Mouse (Mus musculus): Measurements from ENCODE around the gene Trove2. TPM values are rescaled to one million over a fixed set of nuclear protein-coding genes. Genes with fewer than 3 reads are reported as not detected.

Trove2 gene
- 16.2 and 17.5 TPM in 2 replicates for polyA plus RNA-seq (2015; fragmentation: Nextera tagmentation; extraction: Ambion mirVana)

GRCm38 (mm10) chr1:143776446-143777411, at the start of gene Trove2, which contains the start of gene Uchl5:
TSS of gene Trove2 (minus strand) at chr1:143777068.
TSS of gene Uchl5 (plus strand) at chr1:143777272.
- ATAC-seq (ENCODE audit: insufficient read depth, low FRiP score), result peak; percentile 96
- WGBS, result under 1% methylated on average over 84 of the region's 84 CpGs

GRCm38 (mm10) chr1:143822677-143823076, 45.8 kb upstream of the Trove2 start:
- Histone ChIP-seq H3K9me3 (replicated peaks; ENCODE audit: control insufficient read depth, low read length) (no peaks in the 10 kb centered on the region), H3K27me3 (ENCODE audit: control insufficient read depth, insufficient read depth, low read length) (no peaks in the 10 kb centered on the region), H3K36me3 (ENCODE audit: control insufficient read depth, insufficient read depth, low read length) (no peaks in the 10 kb centered on the region), H3K27ac (ENCODE audit: low read length) (no peak overlapping the region), H3K9ac (ENCODE audit: low read length) (no peak overlapping the region), H3K4me2 (ENCODE audit: low read depth, low read length) (no peak overlapping the region), H3K4me3 (replicated peaks; ENCODE audit: low read length) (no peak overlapping the region), H3K4me1 (ENCODE audit: control insufficient read depth, insufficient read depth, low read length) (no peaks in the 10 kb centered on the region)
- 84% methylated on average over 3 of the region's 3 CpGs for WGBS
- no peak for ATAC-seq (ENCODE audit: insufficient read depth, low FRiP score)

More at GRCm38 (mm10) chr1:143776446-143777411, at the start of gene Trove2, which contains the start of gene Uchl5:
- Histone ChIP-seq H3K27me3 (ENCODE audit: control insufficient read depth, insufficient read depth, low read length) (no peaks in the 10 kb centered on the region), H3K4me3 (replicated peaks; ENCODE audit: low read length) (peak within 1 kb of the TSS; percentile 89), H3K9ac (ENCODE audit: low read length) (peak within 1 kb of the TSS; percentile 94), H3K4me2 (ENCODE audit: low read depth, low read length) (peak within 1 kb of the TSS; percentile 83), H3K36me3 (ENCODE audit: control insufficient read depth, insufficient read depth, low read length) (no peaks in the 10 kb centered on the region), H3K9me3 (replicated peaks; ENCODE audit: control insufficient read depth, low read length) (no peaks in the 10 kb centered on the region), H3K4me1 (ENCODE audit: control insufficient read depth, insufficient read depth, low read length) (peaks cover 10% of the 10 kb centered on the region), H3K27ac (ENCODE audit: low read length) (peak within 1 kb of the TSS; percentile 67)

- Histone ChIP-seq H3K4me2 (ENCODE audit: low read depth, low read length) (no peak overlapping the region), H3K4me3 (replicated peaks; ENCODE audit: low read length) (no peak overlapping the region), H3K27me3 (ENCODE audit: control insufficient read depth, insufficient read depth, low read length) (no peaks in the 10 kb centered on the region), H3K27ac (ENCODE audit: low read length) (peak overlapping the region; percentile 62; the same call in 1 of the 2 replicates), H3K36me3 (ENCODE audit: control insufficient read depth, insufficient read depth, low read length) (no peaks in the 10 kb centered on the region), H3K4me1 (ENCODE audit: control insufficient read depth, insufficient read depth, low read length) (no peaks in the 10 kb centered on the region), H3K9me3 (replicated peaks; ENCODE audit: control insufficient read depth, low read length) (no peaks in the 10 kb centered on the region), H3K9ac (ENCODE audit: low read length) (no peak overlapping the region)
- ATAC-seq (ENCODE audit: insufficient read depth, low FRiP score), result peak; percentile 75; the same call in 1 of the 2 replicates
- WGBS, result 62% methylated on average over 2 of the region's 2 CpGs
These were observed 43.4 kb upstream of the Trove2 start for GRCm38 (mm10) chr1:143820096-143820877.

GRCm38 (mm10) chr1:143813676-143814360, 37.0 kb upstream of the Trove2 start:
- 38% methylated on average over 7 of the region's 7 CpGs for WGBS
- H3K9ac ChIP-seq (ENCODE audit: low read length), result no peak overlapping the region
- H3K36me3 ChIP-seq (ENCODE audit: control insufficient read depth, insufficient read depth, low read length), result no peaks in the 10 kb centered on the region
- no peak overlapping the region for H3K4me2 ChIP-seq (ENCODE audit: low read depth, low read length)
- no peaks in the 10 kb centered on the region for H3K9me3 ChIP-seq (replicated peaks; ENCODE audit: control insufficient read depth, low read length)
- no peaks in the 10 kb centered on the region for H3K4me1 ChIP-seq (ENCODE audit: control insufficient read depth, insufficient read depth, low read length)
- no peak overlapping the region for H3K27ac ChIP-seq (ENCODE audit: low read length)
- H3K27me3 ChIP-seq (ENCODE audit: control insufficient read depth, insufficient read depth, low read length), result no peaks in the 10 kb centered on the region
- ATAC-seq (ENCODE audit: insufficient read depth, low FRiP score), result peak; percentile 76; the same call in 1 of the 2 replicates
- H3K4me3 ChIP-seq (replicated peaks; ENCODE audit: low read length), result no peak overlapping the region

- Histone ChIP-seq H3K9me3 (replicated peaks; ENCODE audit: control insufficient read depth, low read length) (no peaks in the 10 kb centered on the region), H3K9ac (ENCODE audit: low read length) (no peak overlapping the region), H3K4me1 (ENCODE audit: control insufficient read depth, insufficient read depth, low read length) (no peaks in the 10 kb centered on the region), H3K4me3 (replicated peaks; ENCODE audit: low read length) (no peak overlapping the region), H3K27me3 (ENCODE audit: control insufficient read depth, insufficient read depth, low read length) (no peaks in the 10 kb centered on the region), H3K4me2 (ENCODE audit: low read depth, low read length) (no peak overlapping the region), H3K27ac (ENCODE audit: low read length) (no peak overlapping the region), H3K36me3 (ENCODE audit: control insufficient read depth, insufficient read depth, low read length) (no peaks in the 10 kb centered on the region)
- no peak for ATAC-seq (ENCODE audit: insufficient read depth, low FRiP score)
- WGBS, result 86% methylated on average over 6 of the region's 6 CpGs
These were observed 32.2 kb upstream of the Trove2 start for GRCm38 (mm10) chr1:143809062-143809461.

GRCm38 (mm10) chr1:143803537-143803936, 26.7 kb upstream of the Trove2 start:
- Histone ChIP-seq H3K36me3 (ENCODE audit: control insufficient read depth, insufficient read depth, low read length) (no peaks in the 10 kb centered on the region), H3K27me3 (ENCODE audit: control insufficient read depth, insufficient read depth, low read length) (no peaks in the 10 kb centered on the region), H3K9me3 (replicated peaks; ENCODE audit: control insufficient read depth, low read length) (no peaks in the 10 kb centered on the region), H3K4me2 (ENCODE audit: low read depth, low read length) (no peak overlapping the region), H3K27ac (ENCODE audit: low read length) (no peak overlapping the region), H3K9ac (ENCODE audit: low read length) (no peak overlapping the region), H3K4me3 (replicated peaks; ENCODE audit: low read length) (no peak overlapping the region), H3K4me1 (ENCODE audit: control insufficient read depth, insufficient read depth, low read length) (no peaks in the 10 kb centered on the region)
- peak; percentile 21; the same call in 1 of the 2 replicates for ATAC-seq (ENCODE audit: insufficient read depth, low FRiP score)
- WGBS, result 30% methylated on average over 4 of the region's 4 CpGs

- H3K27me3 ChIP-seq (ENCODE audit: control insufficient read depth, insufficient read depth, low read length), result no peaks in the 10 kb centered on the region
- no peak overlapping the region for H3K9ac ChIP-seq (ENCODE audit: low read length)
- WGBS, result 80% methylated on average over 2 of the region's 2 CpGs
- no peak overlapping the region for H3K4me3 ChIP-seq (replicated peaks; ENCODE audit: low read length)
- ATAC-seq (ENCODE audit: insufficient read depth, low FRiP score), result no peak
- H3K4me2 ChIP-seq (ENCODE audit: low read depth, low read length), result no peak overlapping the region
- H3K9me3 ChIP-seq (replicated peaks; ENCODE audit: control insufficient read depth, low read length), result no peaks in the 10 kb centered on the region
- H3K36me3 ChIP-seq (ENCODE audit: control insufficient read depth, insufficient read depth, low read length), result peaks cover 4% of the 10 kb centered on the region; the same call in 1 of the 2 replicates
- H3K27ac ChIP-seq (ENCODE audit: low read length), result no peak overlapping the region
- no peaks in the 10 kb centered on the region for H3K4me1 ChIP-seq (ENCODE audit: control insufficient read depth, insufficient read depth, low read length)
These were observed 11.8 kb upstream of the Trove2 start for GRCm38 (mm10) chr1:143788584-143789227.

GRCm38 (mm10) chr1:143777558-143778218, 820 bp upstream of the Trove2 start:
- H3K27me3 ChIP-seq (ENCODE audit: control insufficient read depth, insufficient read depth, low read length), result no peaks in the 10 kb centered on the region
- no peaks in the 10 kb centered on the region for H3K36me3 ChIP-seq (ENCODE audit: control insufficient read depth, insufficient read depth, low read length)
- no peaks in the 10 kb centered on the region for H3K9me3 ChIP-seq (replicated peaks; ENCODE audit: control insufficient read depth, low read length)
- ATAC-seq (ENCODE audit: insufficient read depth, low FRiP score), result peak; percentile 20
- H3K9ac ChIP-seq (ENCODE audit: low read length), result peak overlapping the region; percentile 94
- peaks cover 5% of the 10 kb centered on the region; the same call in 1 of the 2 replicates for H3K4me1 ChIP-seq (ENCODE audit: control insufficient read depth, insufficient read depth, low read length)
- peak overlapping the region; percentile 63 for H3K27ac ChIP-seq (ENCODE audit: low read length)
- H3K4me2 ChIP-seq (ENCODE audit: low read depth, low read length), result peak overlapping the region; percentile 83
- peak overlapping the region; percentile 89 for H3K4me3 ChIP-seq (replicated peaks; ENCODE audit: low read length)
- WGBS, result under 1% methylated on average over 39 of the region's 39 CpGs

Data from stomach, embryonic 16.5 days (tissue).